Mouse (Mus musculus): ENCODE data around the gene Gas2l2. TPM values are rescaled to one million over a fixed set of nuclear protein-coding genes. Genes with fewer than 3 reads are reported as not detected.

Gas2l2 gene
- not detected in 2 replicates for total RNA-seq (2021)
- long read RNA-seq, result 0 reads

GRCm38 (mm10) chr11:83429355-83429754, at the start of gene Gas2l2:
TSS of gene Gas2l2 (minus strand) at chr11:83429455.
- DNase-seq, result no peak

- DNase-seq, result no peak
Observed at GRCm38 (mm10) chr11:83473235-83474016, 44.2 kb upstream of the Gas2l2 start.

GRCm38 (mm10) chr11:83472324-83473234, 43.3 kb upstream of the Gas2l2 start, which contains the start of gene Taf15:
TSS of gene Taf15 (plus strand) at chr11:83473086.
- peak; percentile 98 for DNase-seq

GRCm38 (mm10) chr11:83471766-83472165, 42.5 kb upstream of the Gas2l2 start:
- no peak for DNase-seq

- DNase-seq, result no peak
Observed at GRCm38 (mm10) chr11:83468765-83469164, 39.5 kb upstream of the Gas2l2 start.

- DNase-seq, result peak; percentile 75
Observed at GRCm38 (mm10) chr11:83467120-83467652, 37.9 kb upstream of the Gas2l2 start.

GRCm38 (mm10) chr11:83465976-83466375, 36.7 kb upstream of the Gas2l2 start:
- DNase-seq, result peak; percentile 68

- peak; percentile 81 for DNase-seq
Observed at GRCm38 (mm10) chr11:83462711-83463244, 33.5 kb upstream of the Gas2l2 start, which contains the start of gene Mmp28. TSS of gene Mmp28 (minus strand) at chr11:83463071.

GRCm38 (mm10) chr11:83461462-83462027, 32.3 kb upstream of the Gas2l2 start:
- no peak for DNase-seq

- no peak for DNase-seq
Observed at GRCm38 (mm10) chr11:83457912-83458601, 28.8 kb upstream of the Gas2l2 start.

- DNase-seq, result no peak
Observed at GRCm38 (mm10) chr11:83457257-83457656, 28.0 kb upstream of the Gas2l2 start.

- DNase-seq, result peak; percentile 26
Observed at GRCm38 (mm10) chr11:83455608-83456007, 26.4 kb upstream of the Gas2l2 start.

- DNase-seq, result peak; percentile 39
Observed at GRCm38 (mm10) chr11:83454548-83454947, 25.3 kb upstream of the Gas2l2 start.

GRCm38 (mm10) chr11:83451281-83451680, 22.0 kb upstream of the Gas2l2 start:
- no peak for DNase-seq

- no peak for DNase-seq
Observed at GRCm38 (mm10) chr11:83450550-83450949, 21.3 kb upstream of the Gas2l2 start.

- DNase-seq, result no peak
Observed at GRCm38 (mm10) chr11:83449298-83449697, 20.0 kb upstream of the Gas2l2 start.

GRCm38 (mm10) chr11:83448927-83449236, 19.6 kb upstream of the Gas2l2 start:
- DNase-seq, result peak; percentile 55

- peak; percentile 30 for DNase-seq
Observed at GRCm38 (mm10) chr11:83448021-83448926, 19.0 kb upstream of the Gas2l2 start.

GRCm38 (mm10) chr11:83447612-83448011, 18.4 kb upstream of the Gas2l2 start:
- DNase-seq, result peak; percentile 16

- no peak for DNase-seq
Observed at GRCm38 (mm10) chr11:83445001-83445400, 15.7 kb upstream of the Gas2l2 start.
